Mouse (Mus musculus) limb, embryonic 10.5 days (tissue): ENCODE measurements around the gene Zfp809. TPM values are rescaled to one million over a fixed set of nuclear protein-coding genes. Genes with fewer than 3 reads are reported as not detected.

Experiments
- polyA plus RNA-seq: library from polyadenylated mRNA; unstranded; fragments of >200 nt; fragmentation: Nextera tagmentation; extraction: Ambion mirVana; gene quantifications from 2 replicates; pipeline ENCODE4 v1.2.1, GENCODE M21; 2016

Gene Zfp809
- polyA plus RNA-seq, 1 experiment from 2014 or later, result 12.7 TPM

Other genes starting within 250 kb of the Zfp809 start
- gene Rgl3, start 236.3 kb upstream of the Zfp809 start, polyA plus RNA-seq, result 5.1 and 5.7 TPM in 2 replicates
- gene Ccdc151, start 223.1 kb upstream of the Zfp809 start, polyA plus RNA-seq, result 2.0 TPM in 2 replicates
- gene Prkcsh, start 222.9 kb upstream of the Zfp809 start, polyA plus RNA-seq, result 111 and 113 TPM in 2 replicates
- 0.06 and 0.10 TPM in 2 replicates for gene Elavl3, start 173.7 kb upstream of the Zfp809 start, polyA plus RNA-seq
- not detected in 2 replicates for gene Gm49318, start 154.5 kb upstream of the Zfp809 start, polyA plus RNA-seq
- gene Zfp653, start 154.3 kb upstream of the Zfp809 start, polyA plus RNA-seq, result 11.0 TPM in 2 replicates
- gene Ecsit, start 140.3 kb upstream of the Zfp809 start, polyA plus RNA-seq, result 38.9 and 46.4 TPM in 2 replicates
- gene Cnn1, start 126.5 kb upstream of the Zfp809 start, polyA plus RNA-seq, result 0.89 and 2.4 TPM in 2 replicates
- gene Elof1, start 108.5 kb upstream of the Zfp809 start, polyA plus RNA-seq, result 233 and 257 TPM in 2 replicates
- gene Acp5, start 90.0 kb upstream of the Zfp809 start, polyA plus RNA-seq, result 16.7 and 22.9 TPM in 2 replicates
- gene Pigyl, start 68.9 kb upstream of the Zfp809 start, polyA plus RNA-seq, result 47.1 and 47.3 TPM in 2 replicates
- gene Zfp872, start 37.6 kb upstream of the Zfp809 start, polyA plus RNA-seq, result 0.10 and 0.18 TPM in 2 replicates
- gene Zfp599, start 34.2 kb downstream of the Zfp809 start, polyA plus RNA-seq, result 8.7 and 9.5 TPM in 2 replicates
- 23.3 and 36.1 TPM in 2 replicates for gene Zfp810, start 81.9 kb downstream of the Zfp809 start, polyA plus RNA-seq
- gene Anln, start 163.5 kb downstream of the Zfp809 start, polyA plus RNA-seq, result 41.7 and 48.6 TPM in 2 replicates
- gene 9530077C05Rik, start 185.8 kb downstream of the Zfp809 start, polyA plus RNA-seq, result 6.5 TPM in 2 replicates
- gene Gm17545, start 228.6 kb downstream of the Zfp809 start, polyA plus RNA-seq, result not detected in 2 replicates
- gene Rp9, start 244.0 kb downstream of the Zfp809 start, polyA plus RNA-seq, result 52.8 and 52.9 TPM in 2 replicates